Mouse (Mus musculus) hindbrain, postnatal 0 days (tissue): ENCODE data around the gene Igsf11. TPM values are rescaled to one million over a fixed set of nuclear protein-coding genes. Genes with fewer than 3 reads are reported as not detected.
A peak's percentile ranks its signal among the peaks of the same experiment; 100 is the strongest.

Experiments used
- ATAC-seq: fragments of 200-750 bp; cut with Nextera tagmentation; 2 replicates; pipeline ENCODE4 v1.8.0; 2017; ENCODE audit warnings: mild to moderate bottlenecking, moderate TSS enrichment, moderate library complexity
- DNase-seq: peaks from one replicate; pipeline ENCODE4 v3.0.0-alpha.2; 2015; ENCODE audit warnings: low spot score
- H3K27ac ChIP-seq: fragments of 300-500 bp; sonication (generic); 2 replicates; pipeline ENCODE4 v1.5.1; 2014; ENCODE audit warnings: mild to moderate bottlenecking
- H3K27me3 ChIP-seq: fragments of 300-500 bp; sonication (generic); 2 replicates; pipeline ENCODE4 v1.6.1; 2014; ENCODE audit warnings: low read length, mixed read lengths; ENCODE audit not compliant: insufficient read depth
- H3K36me3 ChIP-seq: fragments of 300-500 bp; sonication (generic); 2 replicates; pipeline ENCODE4 v1.6.1; 2014; ENCODE audit warnings: low read length, mixed read lengths; ENCODE audit not compliant: insufficient read depth
- H3K4me1 ChIP-seq: fragments of 300-500 bp; sonication (generic); 2 replicates; pipeline ENCODE4 v1.6.1; 2014; ENCODE audit warnings: antibody characterized with exemption, low read length, mixed read lengths; ENCODE audit not compliant: insufficient read depth
- H3K4me2 ChIP-seq: fragments of 300-500 bp; sonication (generic); 2 replicates; pipeline ENCODE4 v1.6.1; 2014; ENCODE audit warnings: low read depth, mild to moderate bottlenecking, low read length, moderate library complexity, mixed read lengths
- H3K4me3 ChIP-seq: fragments of 300-500 bp; sonication (generic); 2 replicates; pipeline ENCODE4 v1.5.1; 2014; ENCODE audit warnings: low read length
- H3K9ac ChIP-seq: fragments of 300-500 bp; sonication (generic); replicated peaks from 2 replicates; pipeline ENCODE4 v1.6.1; 2014; ENCODE audit warnings: mild to moderate bottlenecking, low read length, moderate library complexity, mixed read lengths
- H3K9me3 ChIP-seq: fragments of 300-500 bp; sonication (generic); 2 replicates; pipeline ENCODE4 v1.6.1; 2016; ENCODE audit warnings: low read length, mixed read lengths
- CTCF ChIP-seq: IDR thresholded peaks from 2 replicates; pipeline ENCODE4 v1.5.1; 2016; ENCODE audit warnings: antibody characterized with exemption, control low read depth, low read depth
- WGBS: fragments of 180-500 bp; shearing (Covaris S2); extraction: QIAGEN DNeasy Blood & Tissue Kit; methylation state at CpG from one replicate; pipeline ENCODE4 v1.1.7; 2014; 5-methylcytosine and 5-hydroxymethylcytosine counted together
- polyA plus RNA-seq: library from polyadenylated mRNA; unstranded; fragments of >200 nt; fragmentation: Nextera tagmentation; extraction: Ambion mirVana; gene quantifications from 2 replicates; pipeline ENCODE4 v1.2.1, GENCODE M21; 2015
- total RNA-seq: library from RNA; depleted of rRNA; stranded (reverse); fragments of >200 nt; gene quantifications from 2 replicates; pipeline ENCODE4 v1.2.3, GENCODE M21; 2014

Igsf11 gene
- total and polyA plus RNA-seq, 2 experiments from 2014 or later: 4.9 to 24.5 TPM

GRCm38 (mm10) chr16:38928760-38929159, 36.3 kb downstream of the Igsf11 start:
- H3K4me3 ChIP-seq: no peak overlapping the region
- H3K36me3 ChIP-seq: no peaks in the 10 kb centered on the region
- no peak overlapping the region for H3K9ac ChIP-seq
- no peaks in the 10 kb centered on the region for H3K9me3 ChIP-seq
- no peak overlapping the region for H3K4me2 ChIP-seq
- no peaks in the 10 kb centered on the region for H3K27me3 ChIP-seq
- WGBS: 77% methylated on average over 7 of the region's 7 CpGs
- H3K4me1 ChIP-seq: peaks cover 11% of the 10 kb centered on the region; the same call in 1 of the 2 replicates
- no peak for TF ChIP-seq CTCF
- DNase-seq: no peak
- no peak overlapping the region for H3K27ac ChIP-seq
- ATAC-seq: no peak

- 0 out of 2 replicates have a peak, but pooled peaks cover 2% of the 10 kb centered on the region for H3K4me1 ChIP-seq
- 53% methylated on average over 6 of the region's 6 CpGs for WGBS
- H3K9ac ChIP-seq: no peak overlapping the region
- H3K27ac ChIP-seq: no peak overlapping the region
- H3K4me2 ChIP-seq: no peak overlapping the region
- H3K4me3 ChIP-seq: no peak overlapping the region
- DNase-seq (peak; percentile 49), ATAC-seq (peak; percentile 55; the same call in 1 of the 2 replicates)
- no peaks in the 10 kb centered on the region for H3K36me3 ChIP-seq
- H3K27me3 ChIP-seq: no peaks in the 10 kb centered on the region
- TF ChIP-seq CTCF: no peak
- no peaks in the 10 kb centered on the region for H3K9me3 ChIP-seq
These were observed 39.0 kb downstream of the Igsf11 start for GRCm38 (mm10) chr16:38931519-38931918.

- H3K4me2 ChIP-seq: no peak overlapping the region
- H3K9ac ChIP-seq: no peak overlapping the region
- DNase-seq (no peak), ATAC-seq (peak; percentile 52)
- H3K27ac ChIP-seq: peak overlapping the region; percentile 76
- WGBS: 38% methylated on average over 3 of the region's 3 CpGs
- no peaks in the 10 kb centered on the region for H3K36me3 ChIP-seq
- peaks cover 13% of the 10 kb centered on the region for H3K4me1 ChIP-seq
- no peaks in the 10 kb centered on the region for H3K9me3 ChIP-seq
- H3K27me3 ChIP-seq: no peaks in the 10 kb centered on the region
- no peak for TF ChIP-seq CTCF
- no peak overlapping the region for H3K4me3 ChIP-seq
These were observed 48.3 kb downstream of the Igsf11 start for GRCm38 (mm10) chr16:38940805-38941204.

- Histone ChIP-seq H3K27me3 (no peaks in the 10 kb centered on the region), H3K27ac (peak overlapping the region; percentile 76)
These were observed 48.8 kb downstream of the Igsf11 start for GRCm38 (mm10) chr16:38941275-38941674.

GRCm38 (mm10) chr16:38943706-38944550, 51.5 kb downstream of the Igsf11 start:
- ATAC-seq (no peak), DNase-seq (no peak)
- Histone ChIP-seq H3K4me2 (no peak overlapping the region), H3K27me3 (no peaks in the 10 kb centered on the region), H3K27ac (no peak overlapping the region), H3K9ac (no peak overlapping the region), H3K4me3 (no peak overlapping the region), H3K9me3 (no peaks in the 10 kb centered on the region), H3K4me1 (peaks cover 14% of the 10 kb centered on the region), H3K36me3 (no peaks in the 10 kb centered on the region)
- no peak for TF ChIP-seq CTCF
- 53% methylated on average over 5 of the region's 5 CpGs for WGBS

More at GRCm38 (mm10) chr16:38941275-38941674, 48.8 kb downstream of the Igsf11 start:
- Histone ChIP-seq H3K4me3 (no peak overlapping the region), H3K4me2 (no peak overlapping the region), H3K9me3 (no peaks in the 10 kb centered on the region), H3K36me3 (no peaks in the 10 kb centered on the region), H3K9ac (no peak overlapping the region), H3K4me1 (peaks cover 15% of the 10 kb centered on the region)
- TF ChIP-seq CTCF: no peak
- DNase-seq (peak; percentile 83), ATAC-seq (peak; percentile 88)
- 24% methylated on average over 6 of the region's 6 CpGs for WGBS

GRCm38 (mm10) chr16:38945111-38945510, 52.6 kb downstream of the Igsf11 start:
- H3K4me3 ChIP-seq: no peak overlapping the region
- H3K36me3 ChIP-seq: no peaks in the 10 kb centered on the region
- peak overlapping the region; percentile 64 for H3K27ac ChIP-seq
- no peak overlapping the region for H3K9ac ChIP-seq
- DNase-seq: no peak
- no peak for TF ChIP-seq CTCF
- ATAC-seq: no peak
- H3K9me3 ChIP-seq: no peaks in the 10 kb centered on the region
- H3K27me3 ChIP-seq: no peaks in the 10 kb centered on the region
- no peak overlapping the region for H3K4me2 ChIP-seq
- 38% methylated on average over 7 of the region's 7 CpGs for WGBS
- peaks cover 9% of the 10 kb centered on the region for H3K4me1 ChIP-seq

- H3K9ac ChIP-seq: no peak overlapping the region
- no peaks in the 10 kb centered on the region for H3K27me3 ChIP-seq
- no peak for ATAC-seq
- no peak for TF ChIP-seq CTCF
- H3K27ac ChIP-seq: peak overlapping the region; percentile 64
- WGBS: 59% methylated on average over 10 of the region's 10 CpGs
- peaks cover 9% of the 10 kb centered on the region for H3K4me1 ChIP-seq
- H3K4me3 ChIP-seq: no peak overlapping the region
- DNase-seq: peak; percentile 41
- no peak overlapping the region for H3K4me2 ChIP-seq
- H3K36me3 ChIP-seq: no peaks in the 10 kb centered on the region
- H3K9me3 ChIP-seq: no peaks in the 10 kb centered on the region
These were observed 53.1 kb downstream of the Igsf11 start for GRCm38 (mm10) chr16:38945581-38945981.
